Mouse (Mus musculus): ENCODE data around the gene Zfp592. TPM values are rescaled to one million over a fixed set of nuclear protein-coding genes. Genes with fewer than 3 reads are reported as not detected.

Gene Zfp592
- total RNA-seq, 2 experiments from 2014 or later = 25.7 to 26.8 TPM

DNA sequence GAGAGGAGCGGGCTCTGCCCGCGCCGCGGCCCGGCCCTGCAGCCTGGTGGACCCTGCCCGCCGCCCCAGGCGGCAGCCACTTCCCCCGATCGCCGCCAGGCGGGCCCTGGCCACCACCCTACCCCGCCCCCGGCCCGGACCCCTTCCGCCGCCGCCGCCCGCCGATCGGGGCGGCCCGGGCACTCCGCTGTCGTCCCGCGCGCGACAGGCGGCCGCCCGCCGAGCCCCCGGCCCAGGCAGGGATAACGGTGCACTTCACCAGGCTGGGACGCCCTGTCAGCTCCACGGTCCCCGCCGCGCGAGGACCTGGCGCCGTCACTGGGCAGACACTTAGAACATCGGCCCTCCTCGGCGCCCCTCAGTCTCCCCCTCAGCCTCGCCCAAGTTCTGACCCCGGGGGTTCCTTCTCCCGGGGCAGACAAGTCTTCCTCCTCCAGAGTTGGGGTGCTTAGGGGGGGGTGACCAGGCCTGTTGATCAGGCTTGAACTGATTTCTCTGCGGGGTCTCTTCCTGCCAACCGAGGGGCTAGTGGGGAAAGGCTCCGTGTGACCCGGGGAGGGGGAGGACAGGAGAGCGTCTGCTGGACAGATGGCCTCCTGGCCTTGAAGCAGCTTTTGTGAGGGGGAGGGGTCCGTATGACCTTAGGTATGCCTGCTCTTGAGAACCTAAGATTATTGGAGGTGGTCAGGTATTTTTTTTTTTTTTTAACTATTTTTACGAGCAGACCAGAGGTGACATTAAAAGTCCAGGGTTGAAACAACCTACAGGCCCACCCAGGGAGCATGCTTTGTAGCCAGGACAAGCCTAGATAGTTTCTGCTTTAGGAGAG is 567 bp downstream of the Zfp592 start:
- intact Hi-C loops (cut with DNase I) = no loop called here
- peak; percentile 68 for DNase-seq

DNA sequence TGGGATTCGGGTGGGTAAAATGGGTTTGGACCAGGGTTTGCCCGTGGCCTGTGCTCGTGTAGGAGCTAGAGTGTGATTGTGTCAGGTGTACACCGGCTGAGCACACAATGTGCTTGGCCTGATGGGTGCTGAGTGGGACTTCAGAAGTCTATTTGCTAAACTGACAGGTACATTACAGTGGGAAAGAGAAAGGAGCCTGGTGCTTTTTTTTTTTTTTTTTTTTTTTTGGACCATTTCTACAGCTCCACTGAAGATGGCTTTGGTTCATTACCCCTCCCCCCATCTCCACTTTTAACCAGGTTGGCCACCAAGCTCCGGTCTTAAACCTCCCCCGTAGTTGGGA is 1.2 kb downstream of the Zfp592 start:
- no peak for DNase-seq
- intact Hi-C loops (cut with DNase I) = no loop called here

DNA sequence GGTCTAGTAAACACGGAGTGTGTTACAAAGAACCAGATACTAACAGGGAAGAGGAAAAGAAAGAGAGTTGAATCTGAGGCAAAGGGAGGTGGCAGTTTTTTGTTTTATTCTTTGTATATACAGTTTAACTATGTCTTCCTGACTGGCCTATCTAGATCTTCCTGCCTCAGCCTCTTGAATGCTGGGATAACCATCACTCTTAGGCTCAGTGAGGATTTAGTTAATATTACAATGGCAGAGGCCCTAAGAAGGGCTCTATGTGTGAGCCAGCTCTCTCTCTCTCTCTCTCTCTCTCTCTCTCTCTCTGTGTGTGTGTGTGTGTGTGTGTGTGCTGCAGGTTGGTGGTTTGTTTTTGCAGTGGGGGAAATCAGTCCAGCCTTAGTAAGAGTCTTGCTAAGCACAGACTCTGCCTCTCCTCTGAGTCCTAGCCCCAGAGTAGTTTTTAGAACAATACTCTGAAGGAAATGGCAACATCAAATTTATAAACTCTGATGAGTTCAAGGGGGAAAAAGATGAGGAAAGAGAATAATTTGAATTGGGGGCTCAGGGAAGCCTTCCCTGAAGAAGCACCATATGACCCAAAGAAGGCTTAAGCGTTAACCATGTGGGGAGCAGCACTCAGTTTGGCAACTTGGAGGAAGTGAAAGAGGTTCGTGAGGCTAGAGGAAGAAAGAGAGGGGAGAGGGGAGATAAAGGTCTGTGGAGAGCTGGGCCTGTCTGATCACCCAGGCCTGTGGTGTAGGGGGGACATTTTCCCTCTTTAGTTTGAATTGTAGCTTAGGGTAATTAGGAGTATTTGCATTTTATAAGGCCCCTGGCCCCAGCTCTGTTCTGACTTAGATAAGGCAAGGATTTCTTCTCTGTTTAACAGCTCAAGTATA is 2.0 kb downstream of the Zfp592 start:
- intact Hi-C loops (cut with DNase I) = no loop called here
- DNase-seq = no peak

DNA sequence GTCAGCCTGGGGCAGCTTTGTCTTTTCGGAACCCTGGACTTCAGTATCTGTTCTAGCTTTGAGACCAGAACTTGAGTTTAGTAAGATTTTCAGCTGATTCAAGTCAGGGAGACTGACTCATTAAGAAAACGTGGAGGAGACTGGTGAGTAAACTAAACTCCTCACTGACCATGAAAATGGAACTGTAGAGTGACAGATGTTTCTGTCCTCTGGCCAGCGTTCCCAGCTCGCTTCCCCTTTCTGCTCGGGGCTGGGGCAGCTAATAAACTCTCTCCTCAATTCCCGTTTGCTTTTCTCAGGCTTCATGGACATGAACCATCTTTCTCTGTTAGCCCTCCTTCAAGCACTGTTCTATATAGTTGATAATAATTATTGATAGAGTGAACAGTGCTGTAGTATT is 4.3 kb downstream of the Zfp592 start:
- no peak for DNase-seq
- intact Hi-C loops (cut with DNase I) = no loop called here

DNA sequence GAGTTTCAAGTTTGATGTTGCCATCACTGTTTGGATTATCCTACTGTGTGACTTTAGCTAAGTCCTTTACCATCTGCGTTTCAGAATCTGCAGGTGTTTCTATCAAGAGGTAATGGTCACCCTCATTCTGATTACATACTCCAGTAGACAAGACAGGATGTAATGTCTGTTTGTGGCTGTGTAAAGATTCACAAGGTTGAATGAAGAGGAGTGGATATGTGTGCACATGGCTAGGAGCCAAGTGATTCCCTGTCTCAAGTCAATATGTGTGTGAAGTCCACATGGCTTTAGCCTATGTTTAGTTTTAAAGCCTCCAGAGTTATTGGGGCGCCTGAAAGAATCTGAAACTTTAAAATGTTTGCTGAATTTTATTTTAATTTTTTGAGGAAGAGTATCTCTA is 6.1 kb downstream of the Zfp592 start:
- intact Hi-C loops (cut with DNase I) = no loop called here
- no peak for DNase-seq

DNA sequence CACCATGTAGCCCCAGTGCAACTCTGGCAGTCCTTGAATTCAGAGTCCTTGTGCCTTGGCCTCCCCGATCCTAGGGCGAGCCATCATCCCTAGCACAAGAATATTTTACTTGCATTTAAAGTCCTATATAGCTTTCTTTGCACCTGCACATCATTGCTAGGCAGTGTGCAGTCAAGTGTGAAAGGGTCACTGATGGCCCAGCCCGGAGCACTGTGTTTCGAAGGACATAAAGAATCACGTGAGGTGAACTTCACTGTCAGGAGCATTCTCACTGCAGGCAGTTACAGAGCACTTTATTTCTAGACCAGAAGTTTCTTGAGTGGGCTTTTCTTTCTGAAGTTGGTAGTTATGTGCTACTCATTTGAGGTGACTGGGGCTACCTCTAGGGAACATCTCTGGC is 8.4 kb downstream of the Zfp592 start:
- no peak for DNase-seq
- intact Hi-C loops (cut with DNase I) = no loop called here

DNA sequence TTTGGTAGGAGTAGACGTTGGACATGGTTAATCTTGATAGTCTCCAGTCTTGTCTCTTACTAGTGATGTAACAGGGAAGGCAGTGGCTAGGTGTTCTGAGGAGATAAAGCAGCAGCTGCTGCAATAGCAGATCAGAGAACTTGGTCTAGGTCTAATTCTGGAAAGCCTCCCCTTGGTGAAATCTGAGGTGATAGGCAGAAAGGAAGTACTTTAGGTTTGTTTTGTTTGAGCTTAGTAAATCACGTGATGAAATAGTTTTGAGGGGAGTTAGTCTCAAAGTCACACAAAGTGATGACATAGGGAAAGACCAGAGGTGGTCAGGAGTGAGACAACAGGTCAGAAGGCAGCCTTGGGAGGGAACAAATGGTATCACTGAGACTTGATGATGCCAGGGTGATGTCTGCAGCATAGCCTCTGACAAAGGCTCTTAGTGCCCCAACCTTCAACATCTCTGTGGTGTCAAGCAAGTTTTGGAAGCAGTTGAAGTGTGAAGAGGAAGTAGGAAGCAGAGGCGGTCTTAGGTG is 11.1 kb downstream of the Zfp592 start:
- intact Hi-C loops (cut with DNase I) = no loop called here
- no peak for DNase-seq

DNA sequence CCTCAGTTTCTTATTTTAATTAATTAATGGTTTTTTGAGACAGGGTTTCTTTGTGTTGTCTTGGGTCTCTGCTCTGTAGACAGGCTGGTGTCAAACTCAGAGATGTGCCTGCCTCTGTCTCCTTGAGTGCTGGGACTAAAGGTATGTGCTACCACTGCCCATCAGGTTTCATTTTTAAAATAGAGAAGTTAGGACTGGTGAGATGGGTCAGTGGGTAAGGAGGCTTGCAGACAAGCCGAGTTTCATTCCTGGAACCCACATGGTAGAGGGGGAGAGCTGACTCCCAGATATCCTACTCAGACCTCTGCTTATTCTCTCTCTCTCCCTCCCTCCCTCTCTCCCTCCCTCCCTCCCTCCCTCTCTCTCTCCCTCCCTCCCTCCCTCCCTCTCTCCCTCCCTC is 12.5 kb downstream of the Zfp592 start:
- intact Hi-C loops (cut with DNase I) = no loop called here
- no peak for DNase-seq

DNA sequence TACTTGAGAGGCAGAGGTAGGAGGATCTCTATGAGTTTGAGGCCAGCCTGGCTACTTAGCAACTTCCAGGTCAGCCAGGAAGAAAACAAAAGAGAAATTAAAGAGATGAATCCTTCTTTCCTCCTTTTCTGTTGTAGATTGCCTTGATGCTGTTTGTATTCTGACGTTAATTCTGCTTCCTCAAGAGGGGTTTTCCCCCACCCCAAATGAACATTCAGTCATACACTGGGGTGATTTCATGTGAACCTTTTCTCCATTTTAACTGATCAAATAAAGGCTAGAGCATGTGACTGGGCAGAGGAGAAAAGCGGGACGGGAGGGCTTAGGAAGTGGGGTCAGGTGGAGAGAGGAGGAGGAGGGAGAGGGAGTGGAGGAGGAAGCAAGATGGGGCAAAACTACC is 14.8 kb downstream of the Zfp592 start:
- no peak for DNase-seq
- intact Hi-C loops (cut with DNase I) = no loop called here

DNA sequence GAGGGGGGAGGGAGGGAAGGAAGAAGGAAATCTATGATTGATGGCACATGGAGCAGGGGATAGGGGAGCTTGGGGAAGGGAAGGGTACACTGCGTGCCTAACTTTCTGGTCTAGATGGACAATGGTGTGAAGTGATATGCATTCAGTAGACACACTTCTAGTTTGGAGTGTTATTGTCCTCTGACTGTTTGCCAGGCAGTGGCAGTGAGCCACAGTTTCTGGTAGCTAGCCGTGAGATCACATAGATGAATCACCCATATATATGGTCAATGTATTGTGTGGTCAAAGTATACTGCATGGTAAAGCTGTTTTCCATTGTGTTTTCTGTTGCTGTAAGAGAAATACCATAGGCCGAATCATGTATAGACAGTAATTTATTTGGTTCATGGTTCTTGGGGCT is 18.1 kb downstream of the Zfp592 start:
- DNase-seq = no peak
- intact Hi-C loops (cut with DNase I) = no loop called here

DNA sequence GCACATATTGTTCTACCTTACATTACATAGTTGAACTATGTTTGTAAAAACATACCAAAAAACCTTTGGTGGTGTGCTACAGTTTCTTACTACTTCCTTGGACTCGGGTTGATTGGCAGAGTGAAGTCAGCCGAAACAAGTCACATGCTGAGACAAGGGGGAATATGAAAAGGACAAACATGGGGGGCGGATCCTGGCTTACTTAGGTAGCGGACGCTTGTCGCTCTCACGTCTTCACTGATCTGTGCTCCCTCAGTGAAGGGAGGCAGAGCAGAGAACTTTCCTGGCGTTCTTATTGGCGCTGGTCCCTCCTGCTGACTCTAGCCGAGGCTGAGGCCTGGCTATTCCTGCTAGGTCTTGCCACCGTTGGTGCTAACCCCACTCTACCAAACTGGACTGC is 26.8 kb downstream of the Zfp592 start:
- no peak for DNase-seq
- intact Hi-C loops (cut with DNase I) = no loop called here

DNA sequence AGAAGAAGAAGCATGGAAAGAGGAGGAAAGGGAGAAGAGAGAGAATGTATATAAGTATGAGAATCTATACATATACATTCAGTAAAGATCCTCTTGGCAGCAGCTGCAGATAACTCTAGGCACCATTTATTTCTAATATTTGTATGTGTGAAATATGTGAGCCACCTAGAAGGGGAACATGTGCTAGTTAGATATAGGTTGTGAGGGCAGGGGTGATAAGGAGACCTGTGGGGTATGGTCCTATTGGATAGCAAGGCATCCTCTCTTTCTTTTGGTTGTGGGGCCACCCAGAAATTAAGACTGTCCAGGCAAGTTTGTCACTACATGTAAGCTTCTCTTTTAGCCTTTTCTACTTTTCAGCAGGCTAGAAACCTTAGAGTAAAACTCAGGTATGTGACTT is 29.2 kb downstream of the Zfp592 start:
- intact Hi-C loops (cut with DNase I) = no loop called here
- DNase-seq = no peak

DNA sequence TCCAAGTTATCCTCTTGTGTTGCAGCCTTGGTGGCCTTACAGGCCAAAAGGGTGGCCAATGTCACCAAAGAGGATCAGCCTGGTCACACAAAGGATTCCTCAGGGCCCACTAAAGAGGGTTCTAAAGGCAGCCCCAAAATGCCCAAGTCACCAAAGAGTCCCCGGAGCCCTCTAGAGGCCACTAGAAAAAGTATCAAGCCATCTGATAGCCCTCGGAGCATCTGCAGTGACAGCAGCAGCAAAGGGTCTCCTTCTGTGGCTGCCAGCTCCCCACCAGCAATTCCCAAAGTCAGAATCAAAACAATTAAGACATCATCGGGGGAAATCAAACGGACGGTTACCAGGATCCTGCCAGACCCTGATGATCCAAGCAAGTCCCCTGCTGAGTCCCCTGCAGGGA is 30.6 kb downstream of the Zfp592 start:
- DNase-seq = peak; percentile 25
- intact Hi-C loops (cut with DNase I) = no loop called here

DNA sequence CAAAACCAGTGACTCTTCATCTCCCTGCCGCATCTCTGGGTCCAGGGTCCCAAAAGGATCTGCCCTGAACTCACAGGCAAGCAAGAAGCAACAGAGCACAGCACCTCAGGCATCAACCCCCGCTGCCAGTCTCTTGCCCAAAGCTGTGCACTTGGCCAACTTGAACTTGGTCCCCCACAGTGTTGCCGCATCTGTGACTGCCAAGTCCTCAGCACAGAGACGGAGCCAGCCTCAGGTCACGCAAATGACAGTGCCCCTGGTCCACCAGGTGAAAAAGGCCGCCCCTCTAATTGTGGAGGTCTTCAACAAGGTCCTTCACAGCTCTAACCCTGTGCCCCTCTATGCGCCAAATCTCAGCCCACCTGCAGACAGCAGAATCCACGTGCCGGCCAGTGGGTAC is 31.2 kb downstream of the Zfp592 start:
- intact Hi-C loops (cut with DNase I) = no loop called here
- DNase-seq = peak; percentile 20

DNA sequence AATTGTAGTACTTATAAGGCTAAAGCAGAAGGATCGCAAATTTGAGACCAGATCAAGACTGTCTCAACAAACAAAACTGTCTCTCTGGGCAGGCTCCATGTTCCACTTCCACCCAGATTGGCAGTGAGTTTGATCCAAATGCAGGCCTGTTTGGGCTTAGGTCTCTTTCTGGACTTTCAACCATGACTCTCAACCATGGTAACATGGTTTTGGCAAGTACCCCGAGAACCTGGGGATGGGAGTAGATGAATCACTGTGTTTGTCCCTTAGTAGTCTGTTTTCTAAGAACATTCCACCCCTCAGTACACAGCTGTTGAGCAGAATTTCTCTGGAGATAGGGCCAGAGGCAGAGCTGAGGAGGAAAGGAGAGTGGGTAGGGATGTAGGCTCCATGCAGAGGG is 32.3 kb downstream of the Zfp592 start:
- DNase-seq = no peak
- intact Hi-C loops (cut with DNase I) = no loop called here

DNA sequence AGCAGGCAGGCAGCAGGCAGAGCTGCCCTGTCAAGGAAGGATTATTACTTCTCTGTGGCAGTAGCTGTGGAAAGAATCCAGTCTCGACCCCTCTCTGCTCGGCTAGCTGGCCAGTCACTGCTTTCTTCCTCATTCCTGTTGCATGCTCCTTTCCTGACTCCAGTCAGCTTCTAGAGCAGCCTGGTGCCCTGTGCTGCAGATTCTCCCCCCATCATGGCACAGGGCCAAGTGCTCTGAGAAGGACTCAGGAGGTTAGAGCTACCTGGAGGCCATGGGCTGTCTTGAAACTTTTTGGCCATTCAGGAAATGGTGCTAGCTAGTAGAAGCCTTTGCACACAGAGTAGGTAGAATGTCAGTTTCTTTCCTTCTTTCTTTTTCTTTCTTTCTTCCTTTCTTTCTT is 46.2 kb downstream of the Zfp592 start:
- intact Hi-C loops (cut with DNase I) = no loop called here
- DNase-seq = no peak

DNA sequence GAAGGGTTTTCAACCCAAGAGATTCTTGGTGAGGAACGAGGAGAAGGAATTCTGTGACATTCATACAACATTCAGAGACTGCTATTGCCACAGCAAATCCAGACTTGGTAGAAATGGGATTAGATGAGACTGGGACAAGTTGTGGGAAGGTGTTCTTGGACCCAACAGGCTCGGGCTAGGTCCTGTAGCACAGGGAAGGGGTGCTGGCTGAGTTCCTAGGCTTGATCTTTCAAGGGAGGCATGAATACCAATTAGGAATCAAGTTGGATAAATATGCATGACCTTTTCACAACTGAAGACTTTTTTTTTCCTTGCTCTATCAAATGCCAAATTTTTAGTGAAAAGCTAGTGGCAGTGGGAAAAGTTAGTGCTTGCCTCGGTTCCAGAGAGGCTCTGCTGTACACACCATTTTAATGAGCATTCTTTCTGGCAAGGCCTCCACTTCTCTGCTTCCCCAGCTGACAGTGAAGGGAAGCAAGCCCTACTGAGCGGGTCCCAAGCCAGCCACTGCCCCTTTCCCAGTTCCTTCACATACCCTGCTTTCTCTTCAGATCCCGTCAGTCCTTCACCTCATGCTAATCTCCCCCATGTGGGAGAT is 49.6 kb downstream of the Zfp592 start:
- intact Hi-C loops (cut with DNase I) = no loop called here
- no peak for DNase-seq

DNA sequence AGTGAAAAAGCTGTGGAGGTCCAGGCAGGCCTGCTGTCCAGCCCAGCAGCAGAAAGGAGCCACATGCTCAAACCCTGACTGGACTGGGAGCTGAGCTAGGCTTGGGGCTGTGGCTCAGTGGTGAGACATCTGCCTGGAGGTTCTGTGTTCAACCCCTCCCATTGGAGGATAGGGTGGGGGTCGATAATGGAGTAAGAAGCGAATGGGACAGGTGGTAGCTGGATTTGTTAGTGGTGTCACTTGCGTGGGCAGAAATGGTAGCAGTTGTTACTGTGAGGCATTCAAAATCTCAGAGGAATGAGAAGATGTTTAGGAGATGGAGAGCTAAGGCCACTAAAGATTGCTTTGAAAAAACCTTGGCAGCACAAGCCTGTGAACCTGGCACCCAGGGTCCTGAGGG is 54.4 kb downstream of the Zfp592 start:
- intact Hi-C loops (cut with DNase I) = no loop called here
- DNase-seq = no peak

DNA sequence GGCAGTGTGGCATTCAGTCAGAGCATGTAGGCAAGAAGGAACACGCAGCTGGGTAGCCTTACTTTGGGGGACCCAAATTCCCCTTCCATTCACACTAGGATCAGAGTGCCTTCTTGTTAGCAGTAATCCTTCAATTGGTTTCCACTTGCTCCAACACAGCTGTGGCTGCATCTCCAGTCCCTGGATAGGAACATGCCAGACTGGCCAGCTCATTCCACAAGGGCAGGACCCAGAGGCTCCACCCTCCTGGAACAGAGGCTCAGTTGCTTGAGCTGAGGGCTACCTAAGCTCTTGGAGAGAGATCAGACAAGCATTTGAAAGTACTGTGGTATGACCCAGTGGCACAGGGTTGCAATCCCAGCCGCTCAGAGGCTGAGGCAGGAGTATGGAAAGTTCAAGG is 55.0 kb downstream of the Zfp592 start:
- no peak for DNase-seq
- intact Hi-C loops (cut with DNase I) = no loop called here

DNA sequence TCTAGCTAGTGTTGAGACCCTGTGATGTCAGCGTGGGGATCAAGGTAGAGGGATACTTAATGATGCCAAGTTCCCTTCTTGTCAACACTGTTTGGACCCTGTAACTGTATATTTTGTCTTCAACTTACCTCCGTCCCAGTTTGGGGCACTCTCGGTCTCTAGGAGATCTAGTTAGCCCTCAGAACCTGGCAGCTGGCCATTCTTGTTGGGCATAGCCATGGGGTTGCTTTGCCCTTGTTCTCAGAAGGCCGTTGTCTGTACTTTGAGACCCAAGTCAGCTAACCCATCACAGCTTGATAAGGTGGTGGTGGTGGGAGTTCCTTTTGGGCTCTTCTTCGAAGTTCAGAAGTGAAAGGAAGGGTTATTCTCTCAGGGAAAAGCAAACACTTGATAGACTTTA is 56.5 kb downstream of the Zfp592 start:
- DNase-seq = no peak
- intact Hi-C loops (cut with DNase I) = no loop called here

DNA sequence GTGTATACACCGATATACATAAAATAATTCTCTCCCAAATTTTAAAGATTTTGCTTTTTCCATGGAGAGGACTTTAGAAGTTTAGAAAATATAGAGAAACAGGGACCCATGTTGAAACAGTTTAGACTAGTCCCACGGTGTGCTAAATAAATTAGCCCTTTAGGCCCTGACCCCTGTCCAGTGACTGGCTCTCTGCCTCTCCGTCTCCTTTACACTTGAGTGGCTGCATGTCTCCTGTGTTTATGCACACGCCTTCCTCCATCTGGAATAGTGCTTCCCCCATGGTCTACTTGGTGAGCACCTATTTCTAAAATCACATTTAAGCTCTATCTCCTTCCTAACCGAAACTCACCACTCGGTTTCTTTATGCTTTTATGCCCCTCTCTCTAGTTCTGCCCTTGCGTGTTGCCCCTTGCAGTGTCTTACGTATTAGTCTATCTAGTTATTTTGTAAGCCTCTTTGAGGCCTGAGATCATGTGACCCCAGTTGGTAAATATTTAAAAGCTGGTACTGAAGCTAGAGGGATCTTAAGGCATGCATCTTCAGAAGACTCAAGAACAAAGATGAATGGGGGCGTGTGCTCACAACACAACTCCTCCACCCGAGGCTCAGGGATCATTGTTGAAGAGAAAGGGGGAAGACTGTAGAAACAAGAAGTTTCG is 62.4 kb downstream of the Zfp592 start:
- no peak for DNase-seq
- intact Hi-C loops (cut with DNase I) = no loop called here
